Mouse (Mus musculus) embryo, embryonic 9.5 days (tissue): ENCODE measurements around the gene Hcrtr2.
A peak's percentile ranks its signal among the peaks of the same experiment; 100 is the strongest.

Source experiments
- DNase-seq: peaks from one replicate; pipeline ENCODE4 v3.0.0-alpha.2; 2017; ENCODE audit errors: extremely low spot score

Hcrtr2 gene

DNA sequence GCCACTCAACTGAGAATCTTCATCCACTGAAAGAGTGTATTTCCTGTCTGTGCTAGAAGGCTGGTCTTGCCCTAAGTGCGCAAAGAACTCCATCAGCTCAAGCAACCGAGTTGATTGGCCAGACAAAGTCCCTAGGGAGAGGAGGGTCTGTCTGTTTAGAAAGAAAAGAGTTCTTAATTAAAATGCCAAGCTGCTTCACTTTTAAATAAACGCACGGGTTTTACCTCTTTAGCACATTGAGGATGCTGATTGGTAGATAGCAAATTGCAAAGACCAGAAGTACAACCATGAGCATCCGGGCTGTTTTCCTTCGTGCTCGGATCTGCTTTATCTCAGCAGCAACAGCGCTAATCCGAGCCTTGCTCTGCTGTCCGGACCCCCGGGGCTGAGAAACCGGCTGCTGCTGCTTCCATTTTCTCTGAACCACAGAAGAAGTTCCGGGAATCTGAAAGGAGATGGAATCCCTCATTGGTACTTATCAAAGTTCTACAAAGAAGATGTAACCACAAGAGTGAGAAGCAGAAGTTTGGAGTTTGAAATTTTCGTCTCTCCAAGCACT is 87.6 kb downstream of the Hcrtr2 start:
- peak; percentile 71 for DNase-seq

DNA sequence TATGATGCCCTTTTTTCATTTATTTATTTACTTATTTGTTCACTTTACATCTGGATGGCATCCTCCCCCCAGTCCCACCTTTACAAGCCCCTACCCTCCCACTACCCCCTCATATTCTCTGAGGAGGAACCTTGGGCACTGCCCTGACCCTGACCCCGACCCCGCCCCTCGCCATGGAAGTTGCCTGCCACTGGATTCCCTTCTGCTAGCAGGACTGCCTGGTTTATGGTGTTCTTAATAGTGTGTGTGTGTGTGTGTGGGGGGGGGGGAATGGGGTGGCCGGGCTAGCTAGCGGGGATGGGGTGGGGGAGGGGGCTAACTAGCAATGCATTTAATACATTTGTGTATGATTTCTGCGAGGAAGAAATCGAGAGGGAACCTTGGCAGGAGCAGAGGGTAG is 88.8 kb downstream of the Hcrtr2 start:
- peak; percentile 19 for DNase-seq

DNA sequence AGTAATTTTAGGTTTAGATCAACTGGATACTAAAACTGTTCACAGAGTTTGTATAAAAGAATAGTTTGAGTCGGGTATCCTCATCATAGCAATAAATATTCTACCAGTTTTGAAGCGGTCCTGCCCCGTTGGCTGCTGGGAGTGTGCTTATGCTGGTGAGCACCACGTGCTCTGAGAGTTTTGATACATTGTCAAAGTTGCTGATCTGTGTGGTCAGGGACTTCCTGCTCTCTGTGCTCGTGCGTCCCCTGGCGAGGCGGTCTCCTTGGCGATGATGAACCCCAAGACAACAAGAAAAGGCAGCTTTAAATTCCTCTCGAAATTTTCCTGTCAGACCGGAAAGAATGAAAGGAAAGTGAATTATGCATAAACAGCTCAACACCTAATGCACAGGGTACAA is 93.3 kb downstream of the Hcrtr2 start:
- DNase-seq: no peak

DNA sequence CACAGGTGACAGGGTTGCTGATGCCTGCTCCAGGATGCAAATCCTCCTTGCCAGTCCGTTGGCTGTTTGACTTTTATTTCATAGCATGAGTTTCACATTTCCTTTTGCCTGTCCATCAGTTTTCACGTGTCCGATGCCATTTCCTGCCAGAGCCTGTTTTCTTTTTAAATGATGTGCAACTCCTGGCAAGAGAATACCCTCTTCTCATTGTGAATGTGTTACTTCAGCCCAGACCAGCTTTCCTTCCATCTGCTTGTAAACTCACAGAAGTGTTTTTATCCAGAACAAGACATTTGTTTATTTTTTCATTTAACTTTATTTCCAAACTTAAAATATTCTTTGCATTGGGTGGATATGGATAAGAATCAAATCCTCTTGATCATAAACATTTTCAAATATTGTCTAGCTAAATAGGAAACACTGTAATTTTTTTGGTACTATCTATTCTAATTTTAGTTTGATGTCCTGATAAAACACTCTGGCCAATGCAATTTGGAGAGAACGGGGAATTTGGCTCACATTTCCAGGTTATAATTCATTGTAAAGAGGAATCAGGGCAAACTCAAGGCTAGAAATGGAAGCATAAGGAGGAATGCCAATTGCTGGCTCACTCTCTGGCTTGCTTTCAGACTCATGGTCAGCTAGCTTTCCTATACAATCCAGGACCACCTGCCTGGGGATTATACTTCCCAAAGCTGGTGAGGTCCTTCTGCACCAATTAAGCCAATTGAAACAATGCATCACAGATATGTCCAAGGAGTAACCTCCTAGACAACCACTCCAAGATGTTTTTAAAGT is 106.3 kb downstream of the Hcrtr2 start:
- no peak for DNase-seq

DNA sequence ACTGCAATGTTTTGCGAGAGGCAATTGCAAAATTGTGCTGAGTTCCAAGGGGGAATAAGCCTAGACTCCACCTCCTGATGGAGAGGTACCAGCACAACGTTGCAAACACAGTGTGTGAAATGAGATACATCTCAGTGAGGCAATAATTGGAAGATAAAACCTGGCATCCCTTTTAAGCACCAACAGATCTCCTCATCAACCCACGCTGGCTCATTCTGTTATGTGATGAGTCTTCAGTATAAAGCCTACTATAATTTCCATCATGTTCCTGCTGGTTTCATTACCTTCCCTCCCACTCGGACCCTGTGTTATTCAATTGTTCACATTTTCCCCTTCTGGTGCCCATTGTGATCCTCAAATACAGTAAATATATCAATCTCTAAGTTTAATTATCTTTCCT is 109.0 kb downstream of the Hcrtr2 start:
- no peak for DNase-seq

DNA sequence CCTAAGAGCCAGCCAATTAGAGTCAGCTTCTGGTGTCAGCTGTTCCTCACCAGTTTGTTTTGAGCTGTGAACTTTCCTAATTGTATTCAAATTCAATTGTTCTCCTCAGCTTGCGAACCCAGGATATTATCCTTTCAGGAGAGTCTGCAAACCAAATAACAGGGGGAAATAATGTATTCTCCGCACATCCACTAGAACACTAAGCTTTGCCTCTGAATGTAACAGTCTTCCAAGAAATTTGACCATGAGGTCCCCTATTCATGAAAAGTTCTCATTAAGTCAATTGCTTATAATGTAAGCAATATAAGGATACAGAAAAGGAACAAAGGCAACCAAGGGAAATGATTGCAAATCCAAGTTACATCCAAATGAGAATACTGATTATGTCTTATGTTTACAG is 110.1 kb downstream of the Hcrtr2 start, which contains the start of gene Gfral:
Gene Gfral, minus strand, starts transcription at position 101 of the 400 bp plus-strand sequence.
- no peak for DNase-seq

DNA sequence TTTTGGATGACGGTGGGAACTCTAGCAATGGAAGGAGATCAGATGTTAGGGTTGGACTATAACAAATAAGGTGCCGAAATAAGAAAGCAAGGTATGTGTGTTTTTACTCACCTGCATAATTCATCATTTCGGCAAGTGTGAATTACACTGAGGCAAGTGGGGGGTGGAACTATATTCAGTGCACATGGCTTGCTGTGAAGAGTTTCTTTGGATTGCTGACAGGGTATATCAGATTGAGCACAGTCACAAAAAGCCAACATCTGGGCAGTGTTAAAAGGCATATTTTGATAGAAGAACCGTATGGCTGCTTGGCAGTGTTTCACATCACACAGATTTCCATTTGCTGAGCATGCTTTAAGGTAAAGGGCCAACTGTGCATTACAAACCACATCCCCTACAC is 126.7 kb downstream of the Hcrtr2 start:
- DNase-seq: no peak

DNA sequence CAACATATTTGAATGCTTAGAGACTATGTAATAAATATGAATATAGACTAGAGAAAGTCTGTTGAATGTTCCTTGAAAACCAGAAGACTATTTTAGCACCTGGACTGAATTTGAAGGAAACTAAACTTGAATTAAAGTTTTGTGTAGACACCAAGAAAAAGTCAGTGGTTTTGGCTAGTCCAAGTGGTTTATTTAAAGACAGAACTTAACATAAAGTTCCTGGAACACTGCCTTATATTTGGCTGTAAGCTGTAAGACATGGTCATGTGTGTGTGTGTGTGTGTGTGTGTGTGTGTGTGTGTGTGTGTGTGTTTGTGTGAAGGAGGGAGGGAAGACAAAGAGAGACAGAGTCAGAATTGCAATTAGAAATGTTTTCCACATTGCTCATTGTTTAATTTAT is 144.4 kb downstream of the Hcrtr2 start:
- no peak for DNase-seq
